Mouse (Mus musculus): Measurements from ENCODE around the gene Samd1. TPM values are rescaled to one million over a fixed set of nuclear protein-coding genes. Genes with fewer than 3 reads are reported as not detected.
A peak's percentile ranks its signal among the peaks of the same experiment; 100 is the strongest.

Gene Samd1
- total RNA-seq (2021) = 10 to 100 TPM; 30.6 to 39.0 TPM

- intact Hi-C loops (cut with DNase I) = loop anchor here (2.0 to 5.0 kb wide), 2 partner anchors 25 to 40 kb away; partner anchors contain the start of genes Asf1b, Gm10644 and Prkaca
- peak; percentile 56 to 66 for DNase-seq
Measured at GRCm38 (mm10) chr8:83997511-83998141, at the start of gene Samd1. Gene Samd1, plus strand, starts transcription at chr8:83997672.

GRCm38 (mm10) chr8:83954749-83955105 is 42.7 kb upstream of the Samd1 start:
- intact Hi-C loops (cut with DNase I) = loop anchor here (1.0 to 5.0 kb wide), 3 partner anchors 43 to 172 kb away; partner anchors contain the start of genes Adgrl1 and Samd1
- DNase-seq = no peak

- intact Hi-C loops (cut with DNase I) = loop anchor here (1.0 to 5.0 kb wide), 3 partner anchors 42 to 173 kb away; partner anchors contain the start of genes Adgrl1 and Samd1
- DNase-seq = peak; percentile 97 to 98
Measured at GRCm38 (mm10) chr8:83955106-83955957, 42.1 kb upstream of the Samd1 start, which contains the start of the genes Gm10644 and Asf1b. Gene Gm10644, minus strand, starts transcription at chr8:83955205. Gene Asf1b, plus strand, starts transcription at chr8:83955507.

GRCm38 (mm10) chr8:83955958-83956218 is 41.6 kb upstream of the Samd1 start:
- intact Hi-C loops (cut with DNase I) = loop anchor here (1.0 to 5.0 kb wide), 3 partner anchors 41 to 173 kb away; partner anchors contain the start of genes Adgrl1 and Samd1
- DNase-seq = no peak

- intact Hi-C loops (cut with DNase I) = loop anchor here (5.0 kb wide), 1 partner anchor 41 kb away; the partner anchor contains the start of gene Samd1
- no peak for DNase-seq
Measured at GRCm38 (mm10) chr8:83956789-83957188, 40.7 kb upstream of the Samd1 start.

- DNase-seq = peak; percentile 81 to 83
- intact Hi-C loops (cut with DNase I) = no loop called here
Measured at GRCm38 (mm10) chr8:83964015-83964765, 33.3 kb upstream of the Samd1 start.

GRCm38 (mm10) chr8:83967701-83968100 is 29.8 kb upstream of the Samd1 start:
- no peak for DNase-seq
- intact Hi-C loops (cut with DNase I) = no loop called here

GRCm38 (mm10) chr8:83971121-83971520 is 26.4 kb upstream of the Samd1 start:
- no peak for DNase-seq

GRCm38 (mm10) chr8:83971661-83972060 is 25.8 kb upstream of the Samd1 start:
- DNase-seq = no peak
- intact Hi-C loops (cut with DNase I) = loop anchor here (2.0 kb wide), 1 partner anchor 25 kb away; the partner anchor contains the start of gene Samd1

More at GRCm38 (mm10) chr8:83971121-83971520, 26.4 kb upstream of the Samd1 start:
- intact Hi-C loops (cut with DNase I) = no loop called here

GRCm38 (mm10) chr8:83972150-83973120 is 25.0 kb upstream of the Samd1 start, which contains the start of gene Prkaca:
Gene Prkaca, plus strand, starts transcription at chr8:83972993.
- DNase-seq = peak; percentile 98 to 99
- intact Hi-C loops (cut with DNase I) = loop anchor here (2.0 kb wide), 1 partner anchor 24 kb away; the partner anchor contains the start of gene Samd1

GRCm38 (mm10) chr8:83973161-83974031 is 24.1 kb upstream of the Samd1 start:
- no peak for DNase-seq
- intact Hi-C loops (cut with DNase I) = loop anchor here (2.0 kb wide), 1 partner anchor 23 kb away; the partner anchor contains the start of gene Samd1

- DNase-seq = no peak
- intact Hi-C loops (cut with DNase I) = no loop called here
Measured at GRCm38 (mm10) chr8:83974521-83974920, 23.0 kb upstream of the Samd1 start.

- peak in 1 of 2 experiments; percentile 41 for DNase-seq
- intact Hi-C loops (cut with DNase I) = no loop called here
Measured at GRCm38 (mm10) chr8:83976101-83976630, 21.3 kb upstream of the Samd1 start.

GRCm38 (mm10) chr8:83976779-83977350 is 20.6 kb upstream of the Samd1 start:
- intact Hi-C loops (cut with DNase I) = no loop called here
- DNase-seq = no peak

- intact Hi-C loops (cut with DNase I) = no loop called here
- peak; percentile 60 to 65 for DNase-seq
Measured at GRCm38 (mm10) chr8:83977646-83978045, 19.8 kb upstream of the Samd1 start.

GRCm38 (mm10) chr8:83978200-83978599 is 19.3 kb upstream of the Samd1 start:
- intact Hi-C loops (cut with DNase I) = no loop called here
- DNase-seq = no peak

- intact Hi-C loops (cut with DNase I) = no loop called here
- peak; percentile 84 to 87 for DNase-seq
Measured at GRCm38 (mm10) chr8:83980250-83980649, 17.2 kb upstream of the Samd1 start.

GRCm38 (mm10) chr8:83980845-83981244 is 16.6 kb upstream of the Samd1 start:
- DNase-seq = peak; percentile 87 to 91
- intact Hi-C loops (cut with DNase I) = no loop called here
